Mouse (Mus musculus): Measurements from ENCODE around the gene Metrnl.

Gene Metrnl

GRCm38 (mm10) chr11:121686674-121687073, 14.7 kb upstream of the Metrnl start:
- no peak for DNase-seq

- DNase-seq = no peak
These were observed 13.3 kb upstream of the Metrnl start for GRCm38 (mm10) chr11:121688024-121688423.

GRCm38 (mm10) chr11:121695304-121696064, 5.9 kb upstream of the Metrnl start:
- DNase-seq = no peak

GRCm38 (mm10) chr11:121697271-121697670, 4.1 kb upstream of the Metrnl start:
- DNase-seq = no peak

- no peak for DNase-seq
These were observed 2.9 kb upstream of the Metrnl start for GRCm38 (mm10) chr11:121698381-121698955.

GRCm38 (mm10) chr11:121702111-121702894, 959 bp downstream of the Metrnl start:
- DNase-seq = peak; percentile 86

GRCm38 (mm10) chr11:121702895-121703618, 1.7 kb downstream of the Metrnl start:
- DNase-seq = peak; percentile 47

GRCm38 (mm10) chr11:121703619-121704215, 2.4 kb downstream of the Metrnl start:
- no peak for DNase-seq

- DNase-seq = no peak
These were observed 5.2 kb downstream of the Metrnl start for GRCm38 (mm10) chr11:121706521-121707005.

GRCm38 (mm10) chr11:121709278-121709677, 7.9 kb downstream of the Metrnl start:
- DNase-seq = no peak

GRCm38 (mm10) chr11:121710245-121710644, 8.9 kb downstream of the Metrnl start:
- no peak for DNase-seq

GRCm38 (mm10) chr11:121712987-121713386, 11.6 kb downstream of the Metrnl start:
- no peak for DNase-seq

- no peak for DNase-seq
These were observed 12.2 kb downstream of the Metrnl start for GRCm38 (mm10) chr11:121713569-121713968.

GRCm38 (mm10) chr11:121714745-121715485, 13.6 kb downstream of the Metrnl start:
- DNase-seq = no peak

GRCm38 (mm10) chr11:121717724-121718123, 16.4 kb downstream of the Metrnl start:
- no peak for DNase-seq

- DNase-seq = no peak
These were observed 19.4 kb downstream of the Metrnl start for GRCm38 (mm10) chr11:121720752-121721151.

GRCm38 (mm10) chr11:121722434-121722833, 21.1 kb downstream of the Metrnl start:
- DNase-seq = no peak

- no peak for DNase-seq
These were observed 25.3 kb downstream of the Metrnl start for GRCm38 (mm10) chr11:121726625-121727024.

- no peak for DNase-seq
These were observed 32.8 kb downstream of the Metrnl start for GRCm38 (mm10) chr11:121734184-121734583.

- DNase-seq = no peak
These were observed 33.5 kb downstream of the Metrnl start for GRCm38 (mm10) chr11:121734892-121735291.

- DNase-seq = no peak
These were observed 37.3 kb downstream of the Metrnl start for GRCm38 (mm10) chr11:121738616-121739015.

GRCm38 (mm10) chr11:121740906-121741305, 39.6 kb downstream of the Metrnl start:
- DNase-seq = no peak

Data from layer of hippocampus, adult 9-11 months (tissue).